Mouse (Mus musculus) gastrocnemius, postnatal 10 days (tissue): ENCODE data around the gene Eif3b. TPM values are rescaled to one million over a fixed set of nuclear protein-coding genes. Genes with fewer than 3 reads are reported as not detected.

Source experiments
- DNase-seq: peaks from one replicate; pipeline ENCODE4 v3.0.0; 2021; ENCODE audit warnings: mixed read lengths
- microRNA-seq, 2 experiments: library from miRNA; unstranded; fragments of <30 nt; microRNA quantifications; one replicate each; pipeline ENCODE4 v1.2.0; 2021
- total RNA-seq, 2 experiments: library from RNA; stranded (reverse); gene quantifications; 2 replicates each; pipeline ENCODE4 v1.2.3; 2021

The Eif3b gene
- total RNA-seq, 2 experiments from 2014 or later, result 96.5 to 98.6 TPM

DNA sequence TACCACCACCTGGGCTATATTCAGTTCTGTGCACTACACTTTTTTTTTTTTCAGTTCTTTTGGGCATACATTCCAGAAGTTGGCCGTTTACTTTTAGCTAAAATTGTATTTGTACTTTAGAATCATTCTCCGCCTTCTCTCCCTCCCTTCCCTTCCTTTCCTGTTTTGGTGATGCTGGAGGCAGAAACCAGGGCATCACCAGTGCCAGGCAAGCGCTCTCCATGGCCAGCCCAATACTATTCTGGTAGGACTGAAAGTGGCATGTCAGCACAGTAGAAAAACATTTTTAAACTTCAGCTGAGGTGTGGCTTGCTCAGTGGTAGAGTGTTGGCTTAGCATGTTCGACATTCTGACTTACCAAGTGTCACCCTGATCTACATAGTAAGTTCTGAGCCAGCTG lies 62.3 kb downstream of the Eif3b start:
- DNase-seq, result no peak

DNA sequence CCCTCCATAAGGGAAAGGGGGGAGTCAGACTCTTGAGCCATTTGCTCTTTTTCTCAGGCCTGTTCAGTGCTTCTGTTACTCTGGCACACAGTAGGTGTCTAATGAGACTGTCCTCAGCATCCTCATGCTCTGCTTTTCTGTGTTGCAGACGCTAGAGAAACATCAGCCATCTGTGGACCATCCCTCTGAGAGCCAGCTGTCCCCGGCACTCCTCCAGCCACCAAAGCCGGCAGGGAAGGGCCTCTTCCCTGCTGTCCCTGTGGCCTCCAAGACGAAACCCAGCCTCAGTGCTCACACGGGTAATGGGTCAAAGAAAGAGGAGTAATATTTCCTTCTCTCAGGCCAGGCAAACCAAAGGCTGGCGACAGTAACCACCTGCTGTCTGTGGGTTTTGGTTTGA lies 72.0 kb downstream of the Eif3b start:
- no peak for DNase-seq

GRCm38 (mm10) chr5:140492684-140493233 lies 73.6 kb downstream of the Eif3b start:
- no peak for DNase-seq

Small RNAs within 50 kb of the gene (microRNA-seq; reads per million reads assigned to microRNA genes)
- 0 reads per million in 2 experiments for gene Mir7038

Other genes with a start within 250 kb of the Eif3b start
- gene Mad1l1, start 97.8 kb upstream of the Eif3b start, total RNA-seq, result 10 to 100 TPM; 11.0 to 15.2 TPM
- gene Nudt1, start 97.7 kb upstream of the Eif3b start, total RNA-seq, result 1 to 10 TPM; 7.7 to 8.4 TPM
- 1 to 10 TPM; 6.0 to 7.2 TPM for gene Mrm2, start 87.4 kb upstream of the Eif3b start, total RNA-seq
- 10 to 100 TPM; 11.6 to 16.1 TPM for gene Snx8, start 30.1 kb upstream of the Eif3b start, total RNA-seq
- gene Gm4869, start 26.3 kb downstream of the Eif3b start, total RNA-seq, result not detected
- 10 to 100 TPM in 1 of 2 experiments, 1 to 10 TPM in 1; 9.6 to 14.5 TPM for gene Chst12, start 86.2 kb downstream of the Eif3b start, total RNA-seq
- not detected for gene Grifin, start 145.7 kb downstream of the Eif3b start, total RNA-seq
- 1 to 10 TPM; 7.1 to 9.0 TPM for gene Lfng, start 188.0 kb downstream of the Eif3b start, total RNA-seq
- gene Ttyh3, start 229.7 kb downstream of the Eif3b start, total RNA-seq, result 10 to 100 TPM; 33.4 to 42.5 TPM